Mouse (Mus musculus) thymus, postnatal 0 days (tissue): ENCODE measurements around the gene Kcnj3. TPM values are rescaled to one million over a fixed set of nuclear protein-coding genes. Genes with fewer than 3 reads are reported as not detected.

Experiments used
- DNase-seq: peaks from one replicate; pipeline ENCODE4 v3.0.0-alpha.2; 2015; ENCODE audit warnings: low spot score
- polyA plus RNA-seq: library from polyadenylated mRNA; unstranded; fragments of >200 nt; fragmentation: Nextera tagmentation; extraction: Ambion mirVana; gene quantifications from 2 replicates; pipeline ENCODE4 v1.2.1, GENCODE M21; 2015

Gene Kcnj3
- polyA plus RNA-seq, 1 experiment from 2014 or later: 0.03 TPM

GRCm38 (mm10) chr2:55503390-55504176 is 67.8 kb downstream of the Kcnj3 start:
- DNase-seq: no peak

- no peak for DNase-seq
These were observed 69.9 kb downstream of the Kcnj3 start for GRCm38 (mm10) chr2:55505712-55506111.

GRCm38 (mm10) chr2:55517297-55517696 is 81.5 kb downstream of the Kcnj3 start:
- DNase-seq: no peak

- no peak for DNase-seq
These were observed 97.1 kb downstream of the Kcnj3 start for GRCm38 (mm10) chr2:55532738-55533491.

- DNase-seq: no peak
These were observed 99.2 kb downstream of the Kcnj3 start for GRCm38 (mm10) chr2:55534946-55535345.

GRCm38 (mm10) chr2:55535482-55535881 is 99.7 kb downstream of the Kcnj3 start:
- no peak for DNase-seq

DNA sequence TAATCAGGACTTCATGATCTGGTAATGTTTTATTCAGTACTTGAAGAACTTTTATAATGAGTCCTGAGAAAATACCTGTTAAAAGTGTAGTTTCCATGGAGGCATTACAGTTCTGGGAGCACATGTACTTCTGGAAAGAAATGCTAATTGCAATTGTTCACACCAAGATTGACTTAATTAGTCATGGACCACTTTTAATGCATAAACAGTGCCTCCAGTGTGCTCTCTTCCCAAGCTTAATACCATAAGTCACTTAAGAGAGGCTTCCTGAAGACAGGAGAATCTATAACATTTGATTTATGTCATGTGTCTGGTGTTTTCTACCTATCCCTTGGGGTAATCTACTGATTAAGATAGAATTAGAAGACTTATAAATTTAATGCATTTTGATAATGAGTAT is 111.8 kb downstream of the Kcnj3 start:
- no peak for DNase-seq

GRCm38 (mm10) chr2:55558368-55558985 is 122.7 kb downstream of the Kcnj3 start:
- DNase-seq: no peak

- no peak for DNase-seq
These were observed 133.5 kb downstream of the Kcnj3 start for GRCm38 (mm10) chr2:55569291-55569690.

DNA sequence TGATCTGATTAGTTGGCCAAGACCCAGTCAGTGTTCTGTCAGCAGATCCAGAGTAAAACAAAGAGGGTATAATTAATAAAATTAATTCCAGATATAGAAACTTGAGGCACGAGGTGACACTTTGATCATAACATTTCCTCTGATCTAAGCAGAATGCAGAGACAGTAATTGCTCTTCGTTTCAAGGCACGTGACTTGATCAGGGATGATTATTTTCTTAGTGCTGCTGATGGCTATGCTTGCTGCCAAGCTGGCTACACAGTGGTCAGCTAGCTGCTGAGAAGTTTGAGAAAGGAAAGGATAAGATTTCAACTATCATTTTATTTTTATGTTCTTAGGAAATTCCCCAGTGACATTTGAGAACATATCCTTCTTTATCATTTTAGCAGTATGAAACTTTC is 135.7 kb downstream of the Kcnj3 start:
- no peak for DNase-seq

DNA sequence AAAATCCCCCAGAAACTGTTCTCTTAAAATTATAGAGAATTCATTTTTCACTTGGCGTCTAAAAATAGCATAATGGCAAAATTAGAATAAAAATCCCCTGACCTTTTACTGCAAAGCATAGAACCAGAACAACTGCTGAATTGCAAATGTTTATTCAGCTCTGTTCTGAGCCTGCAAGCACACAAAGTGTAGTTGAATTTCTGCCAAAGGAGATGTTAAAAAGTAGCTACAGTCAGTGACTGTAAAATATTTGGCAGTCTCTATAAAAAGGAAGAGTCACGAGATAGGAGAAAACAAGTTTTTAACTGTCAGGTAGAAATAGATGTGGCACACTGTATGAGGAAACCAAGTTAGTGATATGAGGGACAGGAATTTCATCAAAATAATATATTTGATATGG is 144.5 kb downstream of the Kcnj3 start:
- no peak for DNase-seq

GRCm38 (mm10) chr2:55591226-55591988 is 155.6 kb downstream of the Kcnj3 start:
- no peak for DNase-seq
